Mouse (Mus musculus): Measurements from ENCODE around the gene Traf7.

- TF ChIP-seq MAFK (IDR thresholded peaks at IDR 0.05; ENCODE audit: insufficient read depth, low read depth, low read length) (no peak), ZC3H11A (IDR thresholded peaks at IDR 0.05; ENCODE audit: borderline replicate concordance, low read depth, low read length) (no peak), ZNF384 (IDR thresholded peaks at IDR 0.05; ENCODE audit: low read depth, low read length) (no peak)
Measured at GRCm38 (mm10) chr17:24483495-24483894, 44.2 kb downstream of the Traf7 start.
